Mouse (Mus musculus) forebrain, postnatal 0 days (tissue): ENCODE results near the gene Btbd3. TPM values are rescaled to one million over a fixed set of nuclear protein-coding genes. Genes with fewer than 3 reads are reported as not detected.

Experiments
- ATAC-seq: fragments of 200-750 bp; cut with Nextera tagmentation; 2 replicates; pipeline ENCODE4 v1.8.0; 2017; ENCODE audit warnings: mild to moderate bottlenecking, moderate library complexity
- DNase-seq: peaks from one replicate; pipeline ENCODE4 v3.0.0-alpha.2; 2015
- H3K27ac ChIP-seq: fragments of 300-500 bp; sonication (generic); 2 replicates; pipeline ENCODE4 v1.5.1; 2014; ENCODE audit warnings: low read depth, mild to moderate bottlenecking, antibody characterized with exemption, low read length, moderate library complexity, mixed read lengths
- H3K27me3 ChIP-seq: fragments of 300-500 bp; sonication (generic); 2 replicates; pipeline ENCODE4 v1.6.1; 2014; ENCODE audit warnings: mild to moderate bottlenecking, low read length, mixed read lengths; ENCODE audit not compliant: insufficient read depth
- H3K36me3 ChIP-seq: fragments of 300-500 bp; sonication (generic); 2 replicates; pipeline ENCODE4 v1.6.1; 2014; ENCODE audit warnings: mild to moderate bottlenecking, moderate library complexity; ENCODE audit not compliant: insufficient read depth
- H3K4me1 ChIP-seq: fragments of 300-500 bp; sonication (generic); 2 replicates; pipeline ENCODE4 v1.6.1; 2014; ENCODE audit warnings: antibody characterized with exemption; ENCODE audit not compliant: insufficient read depth
- H3K4me2 ChIP-seq: fragments of 300-500 bp; sonication (generic); 2 replicates; pipeline ENCODE4 v1.6.1; 2014; ENCODE audit warnings: low read depth, mild to moderate bottlenecking, moderate library complexity
- H3K4me3 ChIP-seq: fragments of 300-500 bp; sonication (generic); 2 replicates; pipeline ENCODE4 v1.5.1; 2014; ENCODE audit warnings: low read depth, low read length, mixed read lengths
- H3K9ac ChIP-seq: fragments of 300-500 bp; sonication (generic); 2 replicates; pipeline ENCODE4 v1.6.1; 2014; ENCODE audit warnings: mild to moderate bottlenecking
- H3K9me3 ChIP-seq: fragments of 300-500 bp; sonication (generic); 2 replicates; pipeline ENCODE4 v1.6.1; 2016; ENCODE audit warnings: low read length
- CTCF ChIP-seq: sonication (generic); IDR thresholded peaks from 2 replicates; pipeline ENCODE4 v1.5.1; 2016; ENCODE audit warnings: antibody characterized with exemption, control low read depth, low read depth
- WGBS: fragments of 180-500 bp; shearing (Covaris S2); extraction: QIAGEN DNeasy Blood & Tissue Kit; methylation state at CpG from one replicate; pipeline ENCODE4 v1.1.7; 2014; 5-methylcytosine and 5-hydroxymethylcytosine counted together
- polyA plus RNA-seq: library from polyadenylated mRNA; unstranded; fragments of >200 nt; fragmentation: Nextera tagmentation; extraction: Ambion mirVana; gene quantifications from 2 replicates; pipeline ENCODE4 v1.2.1, GENCODE M21; 2015
- total RNA-seq: library from RNA; depleted of rRNA; stranded (reverse); fragments of >200 nt; gene quantifications from 2 replicates; pipeline ENCODE4 v1.2.3, GENCODE M21; 2014

Btbd3 gene
- total and polyA plus RNA-seq, 2 experiments from 2014 or later = 33.8 to 64.9 TPM

- Histone ChIP-seq H3K4me3 (no peak overlapping the region), H3K27me3 (no peaks in the 10 kb centered on the region), H3K36me3 (no peaks in the 10 kb centered on the region), H3K27ac (no peak overlapping the region), H3K9ac (no peak overlapping the region), H3K4me2 (no peak overlapping the region), H3K9me3 (no peaks in the 10 kb centered on the region), H3K4me1 (no peaks in the 10 kb centered on the region)
- WGBS = 77% methylated on average over 3 of the region's 3 CpGs
- ATAC-seq (no peak), DNase-seq (no peak)
- TF ChIP-seq CTCF = no peak
Observed at GRCm38 (mm10) chr2:138482541-138482940, 226.2 kb downstream of the Btbd3 start.

- Histone ChIP-seq H3K4me3 (no peak overlapping the region), H3K36me3 (no peaks in the 10 kb centered on the region), H3K27ac (no peak overlapping the region), H3K27me3 (no peaks in the 10 kb centered on the region), H3K4me1 (no peaks in the 10 kb centered on the region), H3K9ac (no peak overlapping the region), H3K9me3 (no peaks in the 10 kb centered on the region), H3K4me2 (no peak overlapping the region)
- 84% methylated on average over 4 of the region's 4 CpGs for WGBS
- no peak for TF ChIP-seq CTCF
- DNase-seq (no peak), ATAC-seq (no peak)
Observed at GRCm38 (mm10) chr2:138484871-138485270, 228.5 kb downstream of the Btbd3 start.

GRCm38 (mm10) chr2:138490688-138491405 lies 234.5 kb downstream of the Btbd3 start:
- no peaks in the 10 kb centered on the region for H3K4me1 ChIP-seq
- no peak overlapping the region for H3K4me2 ChIP-seq
- H3K9ac ChIP-seq = no peak overlapping the region
- 92% methylated on average over 2 of the region's 2 CpGs for WGBS
- H3K27me3 ChIP-seq = no peaks in the 10 kb centered on the region
- H3K27ac ChIP-seq = no peak overlapping the region
- H3K36me3 ChIP-seq = no peaks in the 10 kb centered on the region
- no peaks in the 10 kb centered on the region for H3K9me3 ChIP-seq
- ATAC-seq (no peak), DNase-seq (no peak)
- TF ChIP-seq CTCF = no peak
- H3K4me3 ChIP-seq = no peak overlapping the region

GRCm38 (mm10) chr2:138492176-138492575 lies 235.8 kb downstream of the Btbd3 start:
- Histone ChIP-seq H3K4me1 (no peaks in the 10 kb centered on the region), H3K4me2 (no peak overlapping the region), H3K4me3 (no peak overlapping the region), H3K36me3 (no peaks in the 10 kb centered on the region), H3K27ac (no peak overlapping the region), H3K9ac (no peak overlapping the region), H3K9me3 (no peaks in the 10 kb centered on the region), H3K27me3 (no peaks in the 10 kb centered on the region)
- DNase-seq (no peak), ATAC-seq (no peak)
- TF ChIP-seq CTCF = no peak

- WGBS = 90% methylated on average over 12 of the region's 12 CpGs
- no peaks in the 10 kb centered on the region for H3K9me3 ChIP-seq
- H3K27ac ChIP-seq = no peak overlapping the region
- DNase-seq = no peak
- no peak for TF ChIP-seq CTCF
- H3K4me2 ChIP-seq = no peak overlapping the region
- H3K4me1 ChIP-seq = no peaks in the 10 kb centered on the region
- H3K4me3 ChIP-seq = no peak overlapping the region
- H3K9ac ChIP-seq = no peak overlapping the region
- H3K27me3 ChIP-seq = no peaks in the 10 kb centered on the region
- no peaks in the 10 kb centered on the region for H3K36me3 ChIP-seq
- ATAC-seq = no peak
Observed at GRCm38 (mm10) chr2:138503866-138504380, 247.6 kb downstream of the Btbd3 start.

GRCm38 (mm10) chr2:138515531-138515930 lies 259.2 kb downstream of the Btbd3 start:
- no peaks in the 10 kb centered on the region for H3K9me3 ChIP-seq
- no peak overlapping the region for H3K4me2 ChIP-seq
- ATAC-seq (no peak), DNase-seq (no peak)
- 43% methylated on average over 4 of the region's 4 CpGs for WGBS
- no peak overlapping the region for H3K4me3 ChIP-seq
- no peak overlapping the region for H3K9ac ChIP-seq
- H3K27me3 ChIP-seq = no peaks in the 10 kb centered on the region
- TF ChIP-seq CTCF = no peak
- H3K4me1 ChIP-seq = no peaks in the 10 kb centered on the region
- H3K27ac ChIP-seq = no peak overlapping the region
- H3K36me3 ChIP-seq = no peaks in the 10 kb centered on the region

GRCm38 (mm10) chr2:138528461-138528860 lies 272.1 kb downstream of the Btbd3 start:
- DNase-seq (no peak), ATAC-seq (no peak)
- no peak for TF ChIP-seq CTCF
- Histone ChIP-seq H3K4me2 (no peak overlapping the region), H3K4me3 (no peak overlapping the region), H3K27me3 (no peaks in the 10 kb centered on the region), H3K27ac (no peak overlapping the region), H3K9me3 (no peaks in the 10 kb centered on the region), H3K36me3 (no peaks in the 10 kb centered on the region), H3K9ac (no peak overlapping the region), H3K4me1 (no peaks in the 10 kb centered on the region)
- 69% methylated on average over 1 of the region's 1 CpGs for WGBS
